Mouse (Mus musculus) cerebellum, postnatal 14 days (tissue): ENCODE results near the gene B4galt1.

Experiments
- DNase-seq, 2 experiments: peaks; one replicate each; pipeline ENCODE4 v3.0.0; 2021; ENCODE audit warnings: mixed read lengths in 2 of 2

Gene B4galt1

GRCm38 (mm10) chr4:40837451-40838285 lies 16.1 kb downstream of the B4galt1 start:
- peak in 1 of 2 experiments; percentile 26 for DNase-seq

GRCm38 (mm10) chr4:40837008-40837407 lies 16.8 kb downstream of the B4galt1 start:
- no peak for DNase-seq

- no peak for DNase-seq
Observed at GRCm38 (mm10) chr4:40834872-40835271, 18.9 kb downstream of the B4galt1 start.

- DNase-seq: no peak
Observed at GRCm38 (mm10) chr4:40834232-40834786, 19.5 kb downstream of the B4galt1 start.

- no peak for DNase-seq
Observed at GRCm38 (mm10) chr4:40833381-40834231, 20.2 kb downstream of the B4galt1 start.

- DNase-seq: no peak
Observed at GRCm38 (mm10) chr4:40830530-40830929, 23.3 kb downstream of the B4galt1 start.

- no peak for DNase-seq
Observed at GRCm38 (mm10) chr4:40829654-40830400, 24.0 kb downstream of the B4galt1 start.

- DNase-seq: no peak
Observed at GRCm38 (mm10) chr4:40828910-40829309, 24.9 kb downstream of the B4galt1 start.

- DNase-seq: no peak
Observed at GRCm38 (mm10) chr4:40827926-40828325, 25.9 kb downstream of the B4galt1 start.

GRCm38 (mm10) chr4:40826810-40827209 lies 27.0 kb downstream of the B4galt1 start:
- DNase-seq: no peak

GRCm38 (mm10) chr4:40825981-40826380 lies 27.8 kb downstream of the B4galt1 start:
- no peak for DNase-seq

GRCm38 (mm10) chr4:40825146-40825545 lies 28.7 kb downstream of the B4galt1 start:
- DNase-seq: no peak

GRCm38 (mm10) chr4:40824505-40824904 lies 29.3 kb downstream of the B4galt1 start:
- DNase-seq: no peak

GRCm38 (mm10) chr4:40823664-40824063 lies 30.1 kb downstream of the B4galt1 start:
- no peak for DNase-seq

- DNase-seq: no peak
Observed at GRCm38 (mm10) chr4:40823151-40823550, 30.7 kb downstream of the B4galt1 start.

- no peak for DNase-seq
Observed at GRCm38 (mm10) chr4:40821303-40822023, 32.3 kb downstream of the B4galt1 start.

GRCm38 (mm10) chr4:40820903-40821302 lies 32.9 kb downstream of the B4galt1 start:
- DNase-seq: no peak

- no peak for DNase-seq
Observed at GRCm38 (mm10) chr4:40820024-40820423, 33.8 kb downstream of the B4galt1 start.

GRCm38 (mm10) chr4:40819151-40819550 lies 34.7 kb downstream of the B4galt1 start:
- peak in 1 of 2 experiments; percentile 8 for DNase-seq

- DNase-seq: no peak
Observed at GRCm38 (mm10) chr4:40818421-40818820, 35.4 kb downstream of the B4galt1 start.

GRCm38 (mm10) chr4:40817936-40818335 lies 35.9 kb downstream of the B4galt1 start:
- DNase-seq: no peak
